Mouse (Mus musculus): ENCODE results near the gene Cmbl.

The Cmbl gene

DNA sequence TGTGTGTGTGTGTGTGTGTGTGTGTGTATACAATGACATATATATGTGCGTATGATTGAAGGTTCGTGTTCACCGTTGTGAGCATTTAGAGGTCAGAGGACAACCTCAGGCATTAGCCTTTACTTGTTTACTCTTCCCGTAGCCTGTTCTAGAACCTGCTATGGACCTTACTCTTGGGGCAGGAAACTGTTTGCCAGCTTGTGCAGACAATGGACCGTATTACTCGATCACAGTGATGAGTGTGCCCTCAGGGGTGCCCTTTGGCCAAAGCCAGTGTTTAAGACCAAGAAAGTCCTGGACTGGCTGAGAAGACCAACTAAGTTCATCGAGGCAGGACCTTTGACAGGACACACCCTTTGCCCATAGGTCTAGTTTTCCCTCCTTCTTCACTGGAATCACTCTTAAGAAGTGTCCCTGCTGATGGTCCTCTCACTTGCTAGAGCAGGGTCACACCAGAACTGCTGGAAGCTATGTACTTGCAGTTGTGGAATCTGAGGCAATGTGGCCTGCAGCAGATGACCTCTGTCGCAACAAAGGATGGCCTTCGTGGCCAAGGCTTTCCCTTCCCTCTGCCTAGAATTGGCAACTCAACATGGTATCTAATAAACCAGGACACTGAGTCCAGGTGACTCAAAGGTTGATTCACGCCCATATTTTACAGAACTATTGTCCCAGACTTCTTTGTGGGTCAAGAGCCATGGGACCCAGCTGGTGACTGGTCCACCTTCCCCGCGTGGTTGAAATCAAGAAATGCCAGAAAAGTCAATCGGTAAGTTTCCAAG is 18.3 kb downstream of the Cmbl start:
- no peak for DNase-seq

DNA sequence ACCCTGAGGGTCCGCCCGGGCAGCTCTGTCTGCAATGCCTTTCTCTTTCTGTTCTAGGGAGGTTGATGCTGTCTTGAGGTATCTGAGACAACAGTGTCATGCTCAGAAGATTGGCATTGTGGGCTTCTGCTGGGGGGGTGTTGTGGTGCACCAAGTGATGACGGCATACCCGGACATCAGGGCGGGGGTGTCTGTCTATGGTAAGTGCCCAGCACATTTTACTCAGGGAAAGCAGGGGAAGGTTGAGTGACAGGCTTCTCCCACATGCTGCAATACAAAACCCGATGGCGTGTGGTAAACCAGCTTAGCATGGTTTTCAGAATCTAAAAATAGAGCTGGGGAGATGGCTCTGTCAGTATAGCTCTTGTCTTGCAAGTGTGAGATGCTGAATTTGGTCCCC is 20.0 kb downstream of the Cmbl start:
- no peak for DNase-seq

DNA sequence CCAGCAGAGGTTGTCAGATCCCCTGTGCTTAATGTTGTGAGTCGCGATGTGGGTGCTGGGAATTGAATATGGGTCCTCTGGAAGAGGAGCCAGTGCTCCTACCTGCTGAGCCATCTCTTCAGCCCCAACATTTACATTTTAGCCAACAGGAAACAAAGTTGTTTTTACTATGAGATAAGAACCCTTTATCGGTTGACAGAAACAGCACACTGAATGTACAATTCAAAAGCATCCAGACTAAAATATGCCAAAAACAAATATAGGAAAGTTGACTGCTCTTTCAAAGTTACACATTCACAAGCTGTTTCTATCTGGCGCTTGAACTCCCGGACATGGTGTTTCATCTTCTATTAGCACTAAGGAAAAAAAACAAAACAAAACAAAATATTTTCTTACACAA is 20.9 kb downstream of the Cmbl start:
- DNase-seq, result no peak

DNA sequence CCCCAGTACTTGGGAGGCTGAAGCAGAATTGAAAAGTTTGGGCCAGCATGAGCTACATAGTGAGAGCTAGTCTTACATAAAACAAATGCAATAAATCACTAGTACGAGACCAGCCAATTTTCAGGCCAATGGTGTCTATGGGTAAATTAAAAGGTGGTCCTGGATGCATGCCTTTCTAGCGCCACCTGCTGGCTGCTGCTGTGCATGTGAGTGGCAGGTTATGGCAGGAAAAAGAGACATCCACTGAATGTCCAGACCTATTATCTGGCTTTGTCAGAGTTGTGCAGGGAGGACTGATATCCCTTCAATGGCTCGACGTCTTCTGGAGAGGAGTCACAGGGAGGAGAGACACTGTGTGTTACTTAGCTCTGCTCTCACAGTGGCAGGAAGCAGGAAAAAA is 21.3 kb downstream of the Cmbl start:
- DNase-seq, result peak; percentile 94

DNA sequence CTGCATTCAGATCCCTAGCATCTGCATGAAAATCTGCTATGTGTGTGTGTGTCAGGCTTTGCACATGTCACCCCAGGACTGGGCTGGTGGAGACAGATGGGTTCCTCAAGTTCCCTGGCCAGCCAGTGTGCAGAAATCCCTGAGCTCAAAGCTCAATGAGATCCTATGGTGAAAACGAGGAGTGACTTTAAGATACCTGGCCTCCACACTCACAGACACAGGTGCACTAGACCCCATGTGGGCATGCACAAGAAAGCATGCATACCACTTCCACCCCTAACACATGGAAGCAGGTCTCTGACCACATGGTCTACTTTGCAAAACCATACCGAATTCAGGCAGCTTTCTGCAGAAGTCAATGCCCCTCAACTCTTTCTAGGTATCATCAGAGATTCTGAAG is 22.6 kb downstream of the Cmbl start:
- DNase-seq, result no peak

DNA sequence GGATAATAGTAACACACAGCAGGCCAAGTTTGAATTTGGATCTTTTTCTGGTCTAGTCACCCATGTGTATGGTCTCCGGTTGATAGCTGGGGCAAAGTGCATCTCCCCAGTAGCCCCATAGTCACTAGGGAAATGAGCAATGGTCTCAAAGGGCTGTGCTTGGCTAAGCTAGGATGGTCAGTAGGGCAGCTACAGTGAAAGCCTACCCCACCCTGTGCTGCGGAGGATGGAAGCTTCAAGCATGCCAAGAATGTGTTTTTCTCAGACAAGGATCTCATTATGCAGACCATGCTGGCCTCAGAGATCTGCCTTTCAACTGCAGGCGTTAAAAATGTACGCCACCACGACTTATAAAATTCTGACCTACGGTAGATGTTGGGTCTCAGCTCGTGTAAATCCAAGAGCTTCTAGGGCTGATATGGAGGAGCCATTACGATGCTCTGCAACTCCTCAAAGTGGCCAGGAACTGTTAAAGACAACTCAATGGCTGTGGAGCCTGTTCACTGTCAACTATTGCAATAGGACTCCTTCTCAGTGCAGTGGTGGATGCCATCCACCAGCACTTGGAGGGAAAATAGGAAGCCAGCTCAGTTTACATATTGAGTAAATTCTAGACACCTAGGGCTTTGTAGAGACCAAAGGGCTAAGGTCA is 23.9 kb downstream of the Cmbl start:
- DNase-seq, result peak; percentile 31 to 54

DNA sequence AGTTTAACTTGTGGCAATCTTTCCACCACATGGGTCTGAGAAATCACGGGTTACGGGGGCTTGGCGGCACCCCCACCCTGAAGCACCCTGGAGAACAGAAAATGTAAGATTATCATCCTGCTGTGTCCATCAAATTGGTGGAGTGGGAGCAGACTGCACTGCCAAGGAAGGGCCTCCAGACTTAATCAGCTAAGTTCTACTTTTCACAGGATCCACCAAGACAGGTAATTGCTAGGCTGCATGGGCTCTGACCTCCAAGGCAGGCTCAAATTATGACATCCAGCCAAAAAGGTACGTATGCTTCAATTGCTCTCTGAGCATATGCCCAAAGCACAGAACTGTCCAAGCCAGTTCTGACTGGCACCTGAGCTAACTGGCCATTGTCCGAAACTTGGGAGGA is 25.0 kb downstream of the Cmbl start:
- DNase-seq, result no peak

DNA sequence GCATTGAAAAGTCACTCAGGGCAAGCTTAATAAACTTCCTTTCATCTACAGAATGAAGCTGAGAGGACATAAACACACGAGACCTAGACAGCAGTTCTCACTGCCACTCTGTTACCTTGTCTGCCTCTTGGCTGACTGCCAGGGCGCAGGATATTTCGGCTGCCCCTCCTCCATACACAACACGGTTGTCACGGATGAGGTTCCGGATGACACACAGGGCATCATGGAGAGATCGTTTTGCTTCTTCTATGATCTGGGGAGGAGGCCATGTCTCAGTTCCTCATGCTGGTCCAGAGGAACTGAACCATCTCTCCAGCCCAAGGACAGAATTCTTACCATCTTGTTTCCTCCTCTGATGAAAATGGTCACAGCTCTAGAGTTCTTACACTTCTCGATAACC is 27.3 kb downstream of the Cmbl start:
- no peak for DNase-seq

GRCm38 (mm10) chr15:31594260-31594659 is 29.1 kb downstream of the Cmbl start:
- no peak for DNase-seq

- peak; percentile 58 to 69 for DNase-seq
Observed at GRCm38 (mm10) chr15:31595651-31596050, 30.5 kb downstream of the Cmbl start.

- DNase-seq, result no peak
Observed at GRCm38 (mm10) chr15:31599834-31600233, 34.6 kb downstream of the Cmbl start.

DNA sequence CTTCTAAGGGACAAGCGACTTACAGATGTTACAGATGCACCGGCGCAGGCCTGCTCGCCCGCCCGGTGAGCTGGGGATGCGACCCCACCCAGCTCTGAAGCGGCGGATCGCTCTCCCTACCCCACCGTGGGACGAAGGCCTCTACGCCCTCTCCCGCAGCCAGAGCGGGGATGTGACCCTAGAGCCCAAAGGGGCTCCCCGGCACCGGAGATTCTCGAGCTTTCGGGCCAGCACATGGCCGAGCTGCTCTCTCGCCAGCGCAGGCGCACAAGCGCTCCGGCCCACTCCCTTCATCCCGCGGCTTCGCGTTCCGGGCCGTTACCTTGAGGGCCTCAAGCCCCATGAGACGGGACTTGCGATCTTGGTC is 36.1 kb downstream of the Cmbl start:
- no peak for DNase-seq

- DNase-seq, result peak; percentile 97 to 98
Observed at GRCm38 (mm10) chr15:31601646-31602374, 36.6 kb downstream of the Cmbl start, which contains the start of the genes Cct5 and Fam173b. Cct5 (minus strand) TSS chr15:31601804. Fam173b (plus strand) TSS chr15:31601852.

DNA sequence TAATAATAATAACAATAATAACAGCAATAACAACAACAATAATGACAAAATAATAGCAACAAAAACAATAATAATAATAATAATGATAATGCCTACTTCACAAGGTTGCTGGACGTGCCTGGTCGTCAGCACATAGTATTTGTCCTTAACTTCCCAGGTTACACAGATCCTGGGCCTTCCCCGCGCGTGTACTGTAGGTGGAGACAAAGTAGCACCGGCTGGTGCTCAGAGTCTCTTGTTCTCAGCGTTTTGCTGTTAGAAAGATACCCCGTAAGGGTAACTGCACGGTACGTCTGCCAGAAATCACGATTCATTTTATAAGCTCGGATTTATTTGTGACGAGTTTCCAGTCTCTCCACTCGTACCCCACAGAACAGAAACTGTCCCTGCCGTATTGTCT is 37.2 kb downstream of the Cmbl start:
- peak; percentile 70 to 81 for DNase-seq

- DNase-seq, result no peak
Observed at GRCm38 (mm10) chr15:31603113-31603512, 37.9 kb downstream of the Cmbl start.

DNA sequence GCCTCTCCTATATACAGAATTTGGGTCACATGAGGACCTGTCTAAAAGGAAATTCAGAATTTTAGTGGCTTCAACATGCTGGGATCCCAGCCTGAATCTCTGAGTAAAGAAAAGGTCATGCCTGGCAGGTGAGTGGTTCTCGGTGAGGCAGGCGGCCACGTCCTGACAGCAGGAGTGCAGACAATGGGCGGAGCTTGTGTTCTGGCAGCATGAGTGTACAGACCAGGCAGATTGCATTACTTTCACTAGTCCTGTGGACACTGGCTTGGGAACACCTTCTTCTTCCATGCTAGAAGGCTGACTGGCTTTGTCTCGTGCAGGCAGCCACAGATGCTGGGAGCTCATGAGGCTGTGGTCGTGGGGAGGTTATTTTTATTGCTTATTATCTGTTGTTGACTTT is 41.6 kb downstream of the Cmbl start:
- DNase-seq, result peak; percentile 35 to 54

DNA sequence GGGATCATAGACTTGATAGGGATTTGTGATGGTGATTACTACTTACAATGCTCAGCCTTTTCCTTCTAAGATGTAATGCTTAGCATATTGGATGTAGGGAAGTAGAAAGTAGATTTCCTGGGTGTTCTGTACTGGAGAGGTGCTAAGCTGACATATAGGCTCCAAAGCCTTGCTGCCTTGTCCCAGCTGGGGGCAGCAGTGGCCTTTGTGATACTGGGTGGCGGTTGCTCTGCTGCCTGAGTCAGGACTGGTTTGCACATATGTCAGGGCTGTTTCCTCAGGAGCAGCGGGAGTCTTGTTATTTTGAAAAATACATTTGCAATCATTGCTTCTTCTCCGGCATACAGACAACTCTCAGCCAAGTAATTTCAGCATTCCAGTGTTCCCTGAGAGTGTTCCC is 45.8 kb downstream of the Cmbl start:
- DNase-seq, result peak; percentile 73 to 78

GRCm38 (mm10) chr15:31611976-31612375 is 46.8 kb downstream of the Cmbl start:
- DNase-seq, result no peak

DNA sequence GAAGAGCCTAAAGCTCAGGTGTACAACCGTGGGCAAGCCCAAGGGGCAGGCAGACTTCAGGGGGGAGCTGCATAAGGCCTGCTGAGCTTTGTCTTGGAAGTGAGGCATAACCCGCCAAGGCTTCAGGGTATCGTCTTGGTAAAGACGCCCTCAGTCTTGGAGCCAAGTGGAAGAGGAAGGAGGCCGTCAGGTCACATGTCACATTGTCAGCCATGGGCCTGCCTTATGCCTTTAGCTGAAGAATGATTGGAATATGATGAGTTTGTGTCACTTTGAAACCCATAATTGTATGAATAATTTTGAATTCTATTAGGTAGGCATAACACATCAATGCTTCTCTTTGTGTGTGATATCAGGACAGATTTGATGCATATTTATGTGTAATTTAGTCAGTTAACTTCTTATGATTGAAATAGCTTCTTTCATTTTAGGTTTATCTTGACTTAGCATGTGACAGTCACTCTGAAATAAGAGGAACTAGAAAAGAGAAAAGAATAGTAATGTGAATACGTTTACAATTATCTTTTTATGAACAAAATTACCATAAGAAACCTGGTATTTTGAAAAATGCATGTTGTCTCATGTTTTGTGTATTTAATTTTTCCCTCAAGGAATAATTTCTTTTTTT is 48.8 kb downstream of the Cmbl start:
- DNase-seq, result no peak

GRCm38 (mm10) chr15:31614666-31615065 is 49.5 kb downstream of the Cmbl start:
- DNase-seq, result no peak

DNA sequence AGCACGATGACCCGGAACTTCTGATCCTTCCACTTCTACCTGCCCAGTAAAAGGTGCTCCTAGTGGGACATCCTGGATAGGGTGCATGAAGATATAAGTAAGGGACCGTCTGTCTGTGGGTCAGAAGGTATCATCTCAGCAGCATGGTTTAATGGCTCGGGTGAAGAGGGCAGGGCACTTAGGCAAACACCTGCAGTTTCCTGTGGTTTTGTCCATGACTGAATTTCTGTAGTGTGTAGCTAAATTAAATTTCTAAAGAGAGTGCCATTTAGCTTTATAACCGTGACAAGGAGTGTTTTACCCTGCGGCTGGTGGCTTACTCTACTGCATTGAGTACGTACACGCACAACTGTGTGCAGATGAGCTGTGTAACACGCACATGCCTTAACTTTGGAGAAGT is 52.1 kb downstream of the Cmbl start:
- DNase-seq, result no peak

DNA sequence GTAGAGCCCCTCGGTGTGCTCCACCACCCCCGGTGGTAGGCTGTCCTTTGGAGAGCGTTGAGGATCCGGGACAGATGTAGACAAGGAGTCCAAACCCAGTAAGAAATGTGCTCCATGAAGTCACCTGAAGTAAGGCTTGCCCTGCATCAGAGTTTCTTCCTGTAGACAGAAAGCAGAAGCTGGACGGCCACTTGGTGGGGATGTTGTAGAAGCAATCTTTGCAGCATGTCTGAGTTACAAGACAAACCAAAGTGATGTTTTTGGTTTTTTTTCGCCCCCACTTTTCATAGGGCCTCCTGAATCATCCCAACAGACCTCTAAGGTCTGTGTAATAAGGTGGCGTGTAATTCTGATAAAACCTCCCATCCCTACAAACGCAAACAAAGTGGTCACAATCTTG is 54.3 kb downstream of the Cmbl start:
- DNase-seq, result peak; percentile 67 to 70

Data from kidney, postnatal 4 days (tissue).